Mouse (Mus musculus): ENCODE measurements around the gene Tti1.

Tti1 gene

GRCm38 (mm10) chr2:157970669-157971068 lies 57.6 kb downstream of the Tti1 start:
- no peak for DNase-seq (ENCODE audit: low spot score)

DNA sequence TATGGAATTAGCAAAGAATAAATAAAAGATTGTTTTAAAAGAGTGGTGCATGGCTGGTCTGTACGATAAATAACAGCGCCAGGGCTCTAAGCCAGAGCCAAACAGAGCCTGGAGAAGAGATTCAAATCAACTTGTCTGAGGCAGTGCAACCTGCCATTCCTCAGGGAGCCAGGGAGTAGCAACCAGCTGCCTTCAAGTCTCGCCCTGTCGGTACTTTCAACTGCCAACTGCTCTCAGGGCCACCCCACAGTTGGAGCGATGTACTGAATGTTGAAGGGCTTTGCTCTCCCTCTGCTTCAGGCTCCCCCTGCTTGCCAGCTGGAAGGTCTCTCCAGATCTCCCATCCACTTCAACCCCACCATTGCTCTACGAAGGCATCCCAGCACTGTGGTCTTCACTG lies 58.1 kb downstream of the Tti1 start:
- DNase-seq (ENCODE audit: low spot score): no peak

- no peak for DNase-seq (ENCODE audit: low spot score)
These were observed 60.4 kb downstream of the Tti1 start for GRCm38 (mm10) chr2:157967856-157968255.

DNA sequence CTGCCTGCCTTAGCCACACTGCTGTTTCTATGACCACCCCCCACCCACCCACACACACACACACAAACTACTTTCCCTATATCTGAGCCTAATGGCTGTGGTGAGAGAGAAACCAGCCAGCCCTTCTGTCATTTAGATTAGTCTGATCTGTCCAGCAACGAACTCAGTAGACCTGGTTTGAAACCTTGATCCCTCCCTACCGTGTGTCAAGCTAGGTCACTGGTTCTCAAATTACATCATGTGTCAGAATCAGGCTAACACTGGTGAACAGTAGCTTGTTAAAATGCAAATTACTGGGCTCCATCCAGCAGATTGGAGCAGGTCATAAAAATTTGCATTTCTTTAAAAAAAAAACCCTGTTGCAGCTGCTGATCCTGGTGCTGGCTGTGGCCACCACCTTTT lies 70.5 kb downstream of the Tti1 start:
- no peak for DNase-seq (ENCODE audit: low spot score)

GRCm38 (mm10) chr2:157953978-157954377 lies 74.3 kb downstream of the Tti1 start:
- no peak for DNase-seq (ENCODE audit: low spot score)

DNA sequence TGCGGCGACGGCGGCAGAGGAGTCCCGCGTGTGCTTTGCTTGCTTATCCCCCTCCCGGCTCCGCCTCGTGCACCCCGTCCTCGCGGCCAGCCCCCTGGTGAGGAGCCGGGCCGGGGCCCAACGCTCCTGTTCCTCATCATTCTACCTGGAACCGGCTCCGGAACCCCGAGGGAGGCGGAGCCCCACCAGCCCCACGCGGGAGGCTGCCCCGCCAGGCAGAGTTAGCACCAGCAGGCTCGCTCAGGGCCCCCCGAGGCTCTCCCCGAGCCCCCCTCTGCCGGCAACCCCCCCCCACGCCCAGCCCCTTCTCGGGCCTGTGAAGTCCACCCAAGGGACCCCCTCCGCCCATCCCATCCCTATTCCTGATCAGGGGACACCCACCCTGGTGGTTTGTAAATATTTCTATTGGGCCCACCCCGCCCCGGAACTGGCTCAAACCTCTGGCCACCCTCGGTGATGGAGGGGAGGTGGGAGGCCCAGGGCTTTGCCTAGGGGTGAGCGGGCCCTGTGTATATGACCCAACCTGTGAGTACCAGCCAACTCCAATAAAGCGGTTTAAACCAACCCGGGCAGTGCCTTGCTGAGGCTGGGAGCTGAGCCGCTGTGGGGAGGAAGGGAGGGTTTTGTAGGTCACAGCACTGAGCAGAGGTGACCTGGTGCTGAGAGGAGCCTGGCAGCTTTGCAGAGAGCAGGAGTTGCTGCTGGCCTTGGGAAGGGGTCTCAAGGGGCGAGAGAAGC lies 83.9 kb downstream of the Tti1 start:
- no peak for DNase-seq (ENCODE audit: low spot score)

GRCm38 (mm10) chr2:157943514-157944155 lies 84.6 kb downstream of the Tti1 start:
- peak; percentile 77 for DNase-seq (ENCODE audit: low spot score)

GRCm38 (mm10) chr2:157940586-157941185 lies 87.5 kb downstream of the Tti1 start:
- DNase-seq (ENCODE audit: low spot score): no peak

DNA sequence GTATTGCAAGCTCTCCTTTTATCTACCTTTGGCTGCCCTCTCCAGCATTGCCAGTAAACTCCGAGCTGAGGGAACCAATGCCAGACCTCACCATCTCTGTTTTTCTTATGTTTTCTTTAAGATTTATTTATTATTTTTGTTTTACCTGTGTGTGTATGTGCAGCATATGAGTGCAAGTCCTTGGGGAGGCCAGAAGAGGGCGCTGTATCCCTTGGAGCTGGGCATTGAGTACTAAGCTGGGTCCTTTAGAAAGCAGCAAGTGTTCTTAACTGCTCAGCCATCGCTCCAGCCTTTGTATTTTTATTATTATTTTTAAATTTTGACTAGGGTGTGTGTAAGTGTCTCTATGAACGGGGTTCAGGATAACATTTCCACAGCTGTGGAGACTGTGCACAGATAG lies 91.6 kb downstream of the Tti1 start:
- DNase-seq (ENCODE audit: low spot score): no peak

DNA sequence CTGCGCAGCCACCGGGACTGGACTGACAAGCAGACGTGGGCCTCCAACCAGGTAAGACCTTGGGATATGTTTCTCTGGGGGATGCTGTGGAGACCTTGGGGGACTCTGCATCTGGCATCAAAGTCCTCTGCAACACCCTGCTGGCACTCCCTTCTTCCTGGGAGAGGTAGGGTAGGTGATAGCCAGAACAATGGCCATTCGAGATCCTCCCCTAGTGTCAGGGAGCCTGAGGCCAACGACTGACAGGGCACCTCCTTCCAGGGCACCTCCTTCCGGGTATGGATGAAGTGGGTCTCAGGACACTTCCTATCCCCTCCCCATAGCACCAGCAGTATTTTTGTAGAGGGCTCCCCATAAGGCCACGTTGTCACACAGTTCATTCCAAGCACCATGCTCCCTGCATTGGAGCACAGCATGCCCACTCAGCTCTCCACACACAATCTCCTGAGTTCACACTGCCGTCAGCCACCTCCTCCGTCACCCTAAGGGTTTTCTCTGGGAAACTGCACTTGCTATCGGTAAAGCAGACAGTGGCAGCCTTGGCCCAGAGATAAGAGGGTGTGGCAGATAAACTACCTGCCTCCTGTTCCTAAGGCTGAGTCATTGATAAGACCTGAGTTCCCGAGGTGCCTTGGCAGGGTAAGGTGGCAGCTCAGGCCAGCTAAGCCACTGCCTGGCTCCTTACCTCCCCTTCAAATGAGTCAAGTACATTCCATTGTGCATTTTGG lies 92.6 kb downstream of the Tti1 start:
- no peak for DNase-seq (ENCODE audit: low spot score)

DNA sequence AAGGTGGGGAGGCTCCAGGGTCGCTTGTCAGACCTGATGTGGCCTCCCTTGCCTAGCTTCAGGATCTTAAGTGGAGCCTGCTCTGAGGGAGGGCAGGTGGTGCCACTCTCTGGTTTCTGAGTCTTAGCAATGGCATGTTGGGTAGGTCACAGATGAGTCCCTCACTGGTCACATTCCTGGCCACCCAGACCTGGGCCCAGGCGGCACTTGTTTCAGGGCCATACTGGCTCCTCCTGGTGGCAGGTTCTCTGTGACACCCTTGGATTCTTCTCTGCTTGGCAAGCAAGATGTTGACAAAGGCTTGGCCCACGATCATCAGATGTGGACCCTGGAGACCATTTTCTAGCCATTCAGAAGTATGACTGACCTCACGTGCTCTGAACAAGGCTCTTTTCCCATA lies 95.6 kb downstream of the Tti1 start:
- no peak for DNase-seq (ENCODE audit: low spot score)

Data from layer of hippocampus, adult 9-10 months (tissue).